In genomic region chr3:54588198-54588597, GRCm38 (mm10) we compare ENCODE assay signal across 18 mouse cellular contexts.
DNase-seq lines count a peak whose midpoint lies in the region; ATAC-seq and TF ChIP-seq lines count a peak whose summit lies in the region.
"Had no signal": no experiment of that assay in that cellular context is flagged by ENCODE, and none has a peak within 500 bp of the region (broad histone marks: within the 10 kb centered on the region; RNA-seq: fewer than 3 reads in every experiment).

No protein-coding gene starts in this region.

- no peak overlapping the region for H3K9ac ChIP-seq in kidney, postnatal 0 days (ENCODE audit: low read depth, low read length)
- H3K9ac ChIP-seq in CH12.LX (ENCODE audit: insufficient read depth, low read depth) = no peak overlapping the region
- H3K9ac ChIP-seq: heart, embryonic 12.5 days; hindbrain, embryonic 15.5 days; lung, embryonic 14.5 days had no signal

- TF ChIP-seq CTCF in kidney, postnatal 0 days (IDR thresholded peaks at IDR 0.05; ENCODE audit: low read depth) = no peak
- no peak for TF ChIP-seq CTCF in CH12.LX (conservative IDR thresholded peaks at IDR 0.05 in 1 of 2, IDR thresholded peaks at IDR 0.05 in 1 of 2; ENCODE audit: low read depth in 2 of 2, low read length in 2 of 2)

- no peaks in the 10 kb centered on the region for H3K27me3 ChIP-seq in kidney, postnatal 0 days (ENCODE audit: insufficient read depth, low read length)
- H3K27me3 ChIP-seq in CH12.LX (replicated peaks) = no peaks in the 10 kb centered on the region
- H3K27me3 ChIP-seq: heart, embryonic 12.5 days; hindbrain, embryonic 15.5 days had no signal

- TF ChIP-seq POLR2A in CH12.LX (IDR thresholded peaks at IDR 0.05; ENCODE audit: low read depth, low read length) = peak; percentile 24; the same call in 1 of the 2 replicates

- no peaks in the 10 kb centered on the region for H3K36me3 ChIP-seq in kidney, postnatal 0 days (ENCODE audit: insufficient read depth, low read length)
- H3K36me3 ChIP-seq in CH12.LX (replicated peaks in 1 of 2; ENCODE audit: control insufficient read depth in 1 of 2, insufficient read depth in 1 of 2, low read length in 1 of 2) = no peaks in the 10 kb centered on the region
- H3K36me3 ChIP-seq: heart, embryonic 12.5 days; hindbrain, embryonic 15.5 days had no signal

- no peak overlapping the region for H3K27ac ChIP-seq in kidney, postnatal 0 days
- peak overlapping the region; percentile 69 for H3K27ac ChIP-seq in CH12.LX (ENCODE audit: insufficient read depth, low read depth)
- H3K27ac ChIP-seq: macrophage had no signal

- TF ChIP-seq EP300 in CH12.LX (IDR thresholded peaks at IDR 0.05; ENCODE audit: low read length) = peak; percentile 46; the same call in 1 of the 2 replicates

- no peak overlapping the region for H3K4me3 ChIP-seq in kidney, postnatal 0 days (replicated peaks; ENCODE audit: low read depth, low read length)
- H3K4me3 ChIP-seq in CH12.LX (replicated peaks in 1 of 3; ENCODE audit: low read depth in 2 of 3, low read length in 2 of 3, poor library complexity in 1 of 3) = peak overlapping the region in 1 of 3 experiments; percentile 22
- H3K4me3 ChIP-seq: heart, embryonic 12.5 days; hindbrain, embryonic 15.5 days had no signal

- no peaks in the 10 kb centered on the region for H3K9me3 ChIP-seq in kidney, postnatal 0 days (replicated peaks; ENCODE audit: low read length)
- no peaks in the 10 kb centered on the region for H3K9me3 ChIP-seq in CH12.LX (replicated peaks; ENCODE audit: low read length)
- H3K9me3 ChIP-seq: hindbrain, embryonic 15.5 days had no signal

- no peak for TF ChIP-seq RAD21 in CH12.LX (IDR thresholded peaks at IDR 0.05; ENCODE audit: low read depth, low read length)

- H3K4me2 ChIP-seq in kidney, postnatal 0 days (ENCODE audit: low read length) = no peak overlapping the region
- H3K4me2 ChIP-seq in CH12.LX (ENCODE audit: insufficient read depth, low read depth, poor library complexity, severe bottlenecking) = peak overlapping the region; percentile 39
- H3K4me2 ChIP-seq: heart, embryonic 12.5 days; liver, embryonic 11.5 days; lung, embryonic 14.5 days had no signal

- H3K4me1 ChIP-seq in kidney, postnatal 0 days (replicated peaks; ENCODE audit: insufficient read depth, low read length) = 0 out of 2 replicates have a peak, but pooled peaks cover 4% of the 10 kb centered on the region
- H3K4me1 ChIP-seq in CH12.LX (ENCODE audit: control insufficient read depth in 1 of 2, insufficient read depth in 2 of 2) = peaks cover 11 to 52% of the 10 kb centered on the region in 2 experiments
- H3K4me1 ChIP-seq: hindbrain, embryonic 15.5 days had no signal

- no peak for ATAC-seq in kidney, postnatal 0 days (replicated peaks; ENCODE audit: low FRiP score, low read depth)
- ATAC-seq: intestine, postnatal 0 days had no signal

- in situ Hi-C loops in CH12.LX (cut with MboI; ENCODE audit: low pct_ligation_motif_present, low pct_unique_long_range_greater_than_20kb, low sequenced_read_pairs) = no loop called here

- no peaks in the 10 kb centered on the region for H3K79me2 ChIP-seq in CH12.LX (replicated peaks; ENCODE audit: control insufficient read depth, extremely low read depth, insufficient read depth, poor library complexity, severe bottlenecking)

- dilution Hi-C loops in CH12.LX (cut with MboI; ENCODE audit: extremely low pct_ligation_motif_present, extremely low pct_unique_long_range_greater_than_20kb, low sequenced_read_pairs) = no loop called here

- DNase-seq in kidney, postnatal 0 days (ENCODE audit: low spot score) = peak; percentile 37
- DNase-seq in kidney, adult 18-20 months = no peak
- DNase-seq in A20 (ENCODE audit: low read depth, low spot score) = peak; percentile 62
- DNase-seq in CH12.LX (ENCODE audit: extremely low read depth) = peak; percentile 81
- DNase-seq in forelimb bud, embryonic 11.5 days (ENCODE audit: low read depth, low spot score) = peak; percentile 19
- DNase-seq in urinary bladder, postnatal 25 days (ENCODE audit: low spot score) = no peak
- DNase-seq in c-Kit-positive CD71-positive TER-119-positive erythroid progenitor cells, embryonic 14.5 days (ENCODE audit: low spot score) = no peak
- DNase-seq: adrenal gland, postnatal 10 days; cerebellum, adult 2 months; layer of hippocampus, postnatal 36 days; lung, embryonic 14.5 days; midbrain, embryonic 14.5 days; thymus, postnatal 25 days had no signal

- WGBS in kidney, postnatal 0 days = 50% methylated on average over 5 of the region's 5 CpGs

TF ChIP-seq in CH12.LX, 34 proteins besides CTCF, POLR2A, EP300 and RAD21:
- TF ChIP-seq ELF1 (IDR thresholded peaks at IDR 0.05; ENCODE audit: low read depth, low read length) (no peak), ZKSCAN1 (IDR thresholded peaks at IDR 0.05; ENCODE audit: borderline replicate concordance, low read depth, low read length) (no peak), PAX5 (IDR thresholded peaks at IDR 0.05; ENCODE audit: low read length) (no peak), SMC3 (IDR thresholded peaks at IDR 0.05; ENCODE audit: low read depth, low read length) (no peak), RCOR1 (conservative IDR thresholded peaks at IDR 0.05; ENCODE audit: low read depth, low read length) (0 out of 2 replicates have a peak, but pooled peaks have one; percentile 26), JUND (conservative IDR thresholded peaks at IDR 0.05; ENCODE audit: low read depth, low read length) (0 out of 2 replicates have a peak, but pooled peaks have one; percentile 17), GABPA (IDR thresholded peaks at IDR 0.05; ENCODE audit: insufficient replicate concordance, low read depth, low read length) (no peak), ZC3H11A (IDR thresholded peaks at IDR 0.05; ENCODE audit: low read depth, low read length) (no peak), MAX (IDR thresholded peaks at IDR 0.05; ENCODE audit: low read length) (no peak), NELFE (IDR thresholded peaks at IDR 0.05; ENCODE audit: low read depth, low read length) (no peak), ETS1 (conservative IDR thresholded peaks at IDR 0.05; ENCODE audit: low read depth, low read length) (peak; percentile 99), JUN (IDR thresholded peaks at IDR 0.05; ENCODE audit: insufficient read depth, low read depth, low read length) (no peak), MYC (IDR thresholded peaks at IDR 0.05; ENCODE audit: low read depth, low read length) (no peak), CHD2 (IDR thresholded peaks at IDR 0.05; ENCODE audit: low read length) (no peak), TBP (conservative IDR thresholded peaks at IDR 0.05; ENCODE audit: low read depth, low read length) (no peak; the same call in 1 of the 2 replicates), SIN3A (IDR thresholded peaks at IDR 0.05; ENCODE audit: low read length) (peak; percentile 99), CHD1 (IDR thresholded peaks at IDR 0.05; ENCODE audit: low read depth, low read length) (no peak), BHLHE40 (IDR thresholded peaks at IDR 0.05; ENCODE audit: low read depth, low read length) (peak; percentile 48; the same call in 1 of the 2 replicates), MAZ (IDR thresholded peaks at IDR 0.05; ENCODE audit: low read depth, low read length) (peak; percentile 62; the same call in 1 of the 2 replicates), KAT2A (IDR thresholded peaks at IDR 0.05; ENCODE audit: insufficient replicate concordance, low read length) (no peak), USF1 (IDR thresholded peaks at IDR 0.05; ENCODE audit: low read depth, low read length) (no peak), MXI1 (IDR thresholded peaks at IDR 0.05; ENCODE audit: low read depth, low read length) (peak; percentile 51; the same call in 1 of the 2 replicates), MAFK (IDR thresholded peaks at IDR 0.05; ENCODE audit: insufficient replicate concordance, low read length) (no peak), E2F4 (IDR thresholded peaks at IDR 0.05; ENCODE audit: insufficient replicate concordance, low read depth, low read length) (no peak), MEF2A (IDR thresholded peaks at IDR 0.05; ENCODE audit: borderline replicate concordance, low read depth, low read length) (no peak), ZNF384 (IDR thresholded peaks at IDR 0.05; ENCODE audit: low read depth, low read length) (0 out of 2 replicates have a peak, but pooled peaks have one; percentile 16), HCFC1 (IDR thresholded peaks at IDR 0.05; ENCODE audit: low read depth, low read length) (no peak), UBTF (IDR thresholded peaks at IDR 0.05; ENCODE audit: low read depth, low read length) (no peak), IRF4 (IDR thresholded peaks at IDR 0.05; ENCODE audit: low read depth, low read length) (no peak), NRF1 (IDR thresholded peaks at IDR 0.05; ENCODE audit: low read depth, low read length) (no peak), ZMIZ1 (IDR thresholded peaks at IDR 0.05; ENCODE audit: low read depth, low read length) (no peak), USF2 (conservative IDR thresholded peaks at IDR 0.05; ENCODE audit: low read depth, low read length) (no peak; the same call in 1 of the 2 replicates), TCF12 (IDR thresholded peaks at IDR 0.05; ENCODE audit: low read depth, low read length) (peak; percentile 71; the same call in 1 of the 2 replicates), POLR2AphosphoS2 (IDR thresholded peaks at IDR 0.05; ENCODE audit: low read depth, low read length) (no peak)

Comparison
In these comparisons a context has a peak if more than half of its experiments do, and no peak if none do; other contexts are left out.
1. DNase-seq: peak in kidney, postnatal 0 days (single experiment), A20 (single experiment), CH12.LX (single experiment) and forelimb bud, embryonic 11.5 days (single experiment); none in kidney, adult 18-20 months (single experiment), urinary bladder, postnatal 25 days (single experiment) and c-Kit-positive CD71-positive TER-119-positive erythroid progenitor cells, embryonic 14.5 days (single experiment).